Mouse (Mus musculus) liver, embryonic 11.5 days (tissue): ENCODE measurements at regions not wholly inside any gene's neighbourhood (a gene's known extent, or its start where the extent isn't known, plus 50 kb on each side); places are given as distances from the start of the nearest gene placed in this dataset.
A peak's percentile ranks its signal among the peaks of the same experiment; 100 is the strongest.

Experiments used
- ATAC-seq: fragments of 200-750 bp; cut with Nextera tagmentation; replicated peaks from 2 replicates; pipeline ENCODE4 v1.8.0; 2017; ENCODE audit warnings: moderate number of reproducible peaks, mild to moderate bottlenecking, moderate TSS enrichment, moderate library complexity; ENCODE audit not compliant: low FRiP score
- DNase-seq: peaks from one replicate; pipeline ENCODE4 v3.0.0-alpha.2; 2017; ENCODE audit warnings: low spot score
- H3K27ac ChIP-seq: fragments of 300-500 bp; sonication (generic); 2 replicates; pipeline ENCODE4 v1.5.1; 2014; ENCODE audit warnings: mild to moderate bottlenecking, low read depth, low read length, control low read depth
- H3K27me3 ChIP-seq: fragments of 300-500 bp; sonication (generic); replicated peaks from 2 replicates; pipeline ENCODE4 v1.6.1; 2014; ENCODE audit warnings: low read length, mixed read lengths; ENCODE audit not compliant: control insufficient read depth, insufficient read depth
- H3K36me3 ChIP-seq: fragments of 300-500 bp; sonication (generic); 2 replicates; pipeline ENCODE4 v1.6.1; 2014; ENCODE audit warnings: mild to moderate bottlenecking, low read length, moderate library complexity, mixed read lengths; ENCODE audit not compliant: control insufficient read depth, insufficient read depth
- H3K4me1 ChIP-seq: fragments of 300-500 bp; sonication (generic); replicated peaks from 2 replicates; pipeline ENCODE4 v1.6.1; 2014; ENCODE audit warnings: low read length, mixed read lengths; ENCODE audit not compliant: control insufficient read depth, insufficient read depth
- H3K4me2 ChIP-seq: fragments of 300-500 bp; sonication (generic); 2 replicates; pipeline ENCODE4 v1.6.1; 2014; ENCODE audit warnings: mild to moderate bottlenecking, control low read depth, moderate library complexity
- H3K4me3 ChIP-seq: fragments of 300-500 bp; sonication (generic); 2 replicates; pipeline ENCODE4 v1.5.1; 2014; ENCODE audit warnings: low read depth, low read length, control low read depth
- H3K9ac ChIP-seq: fragments of 300-500 bp; sonication (generic); 2 replicates; pipeline ENCODE4 v1.6.1; 2014; ENCODE audit warnings: low read depth, low read length, control low read depth
- H3K9me3 ChIP-seq: fragments of 300-500 bp; sonication (generic); 2 replicates; pipeline ENCODE4 v1.6.1; 2016; ENCODE audit warnings: low read length, inconsistent platforms, mixed read lengths; ENCODE audit not compliant: control insufficient read depth
- WGBS: fragments of 180-500 bp; shearing (Covaris S2); extraction: QIAGEN DNeasy Blood & Tissue Kit; methylation state at CpG from one replicate; pipeline ENCODE4 v1.1.7; 2014; 5-methylcytosine and 5-hydroxymethylcytosine counted together

GRCm38 (mm10) chr14:120127481-120127880 is 85.2 kb upstream of the Oxgr1 start:
- no peak overlapping the region for H3K4me3 ChIP-seq
- no peak overlapping the region for H3K9ac ChIP-seq
- WGBS, result 61% methylated on average over 5 of the region's 5 CpGs
- no peaks in the 10 kb centered on the region for H3K9me3 ChIP-seq
- H3K36me3 ChIP-seq, result no peaks in the 10 kb centered on the region
- H3K4me2 ChIP-seq, result no peak overlapping the region
- peak; percentile 15 for DNase-seq
- ATAC-seq, result no peak
- H3K4me1 ChIP-seq, result no peaks in the 10 kb centered on the region
- no peak overlapping the region for H3K27ac ChIP-seq
- no peaks in the 10 kb centered on the region for H3K27me3 ChIP-seq

GRCm38 (mm10) chr14:120134346-120135008 is 92.2 kb upstream of the Oxgr1 start:
- DNase-seq, result peak; percentile 17
- no peaks in the 10 kb centered on the region for H3K4me1 ChIP-seq

DNA sequence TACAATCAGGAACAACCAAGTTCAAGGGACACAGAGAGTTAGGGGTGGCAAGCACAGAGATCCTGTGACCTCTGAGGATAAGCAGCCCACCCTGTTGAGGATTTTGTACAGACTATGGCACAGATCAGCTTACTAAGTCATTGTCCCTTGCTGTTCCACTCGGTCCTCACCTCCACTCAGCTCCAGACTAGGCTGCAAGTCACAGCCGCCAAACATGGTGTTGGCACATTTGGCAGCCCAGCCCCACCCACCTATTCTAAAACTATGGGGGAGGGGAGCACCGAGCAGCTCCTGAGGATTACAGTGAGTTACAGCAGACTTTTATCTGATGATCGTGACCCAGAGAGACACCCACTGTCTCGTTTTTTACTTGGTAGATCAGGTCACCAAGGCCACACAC is 93.0 kb upstream of the Oxgr1 start:
- Histone ChIP-seq H3K4me3 (no peak overlapping the region), H3K27ac (no peak overlapping the region), H3K4me1 (no peaks in the 10 kb centered on the region), H3K9me3 (no peaks in the 10 kb centered on the region), H3K36me3 (no peaks in the 10 kb centered on the region), H3K9ac (no peak overlapping the region), H3K4me2 (no peak overlapping the region), H3K27me3 (no peaks in the 10 kb centered on the region)
- peak; percentile 20 for DNase-seq
- 45% methylated on average over 5 of the region's 5 CpGs for WGBS
- ATAC-seq, result no peak

More at GRCm38 (mm10) chr14:120134346-120135008, 92.2 kb upstream of the Oxgr1 start:
- H3K4me3 ChIP-seq, result no peak overlapping the region
- no peak overlapping the region for H3K9ac ChIP-seq
- WGBS, result 77% methylated on average over 6 of the region's 6 CpGs
- H3K27ac ChIP-seq, result no peak overlapping the region
- no peak overlapping the region for H3K4me2 ChIP-seq
- no peaks in the 10 kb centered on the region for H3K36me3 ChIP-seq
- H3K9me3 ChIP-seq, result no peaks in the 10 kb centered on the region
- no peaks in the 10 kb centered on the region for H3K27me3 ChIP-seq
- ATAC-seq, result no peak

DNA sequence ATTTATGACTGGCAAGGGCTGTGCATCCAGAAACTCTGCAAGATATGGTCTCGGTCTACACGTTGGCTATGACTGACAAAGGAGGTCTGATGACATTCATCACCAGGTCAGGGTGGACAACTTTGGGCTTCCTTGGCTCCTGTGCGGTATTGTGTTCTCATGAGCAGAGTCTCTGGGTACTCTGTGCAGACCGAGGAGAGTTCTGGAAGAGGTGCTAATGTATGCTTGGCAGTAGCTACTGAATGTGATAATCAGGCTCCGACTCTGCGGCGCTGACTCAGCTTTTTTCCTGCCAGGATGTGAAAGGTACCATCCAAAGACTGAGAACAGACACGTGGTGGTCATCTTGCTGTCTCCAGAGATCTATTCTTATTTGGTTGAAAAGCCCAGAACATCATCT is 94.5 kb upstream of the Oxgr1 start:
- ATAC-seq, result no peak
- no peak overlapping the region for H3K9ac ChIP-seq
- no peaks in the 10 kb centered on the region for H3K36me3 ChIP-seq
- H3K27me3 ChIP-seq, result no peaks in the 10 kb centered on the region
- H3K27ac ChIP-seq, result no peak overlapping the region
- no peak overlapping the region for H3K4me2 ChIP-seq
- no peaks in the 10 kb centered on the region for H3K4me1 ChIP-seq
- H3K9me3 ChIP-seq, result no peaks in the 10 kb centered on the region
- H3K4me3 ChIP-seq, result no peak overlapping the region
- peak; percentile 23 for DNase-seq
- WGBS, result 81% methylated on average over 8 of the region's 8 CpGs

GRCm38 (mm10) chr14:120137680-120138136 is 95.5 kb upstream of the Oxgr1 start:
- Histone ChIP-seq H3K27me3 (no peaks in the 10 kb centered on the region), H3K9ac (no peak overlapping the region), H3K36me3 (no peaks in the 10 kb centered on the region), H3K27ac (no peak overlapping the region), H3K4me3 (no peak overlapping the region), H3K4me1 (no peaks in the 10 kb centered on the region), H3K4me2 (peak overlapping the region; percentile 50), H3K9me3 (no peaks in the 10 kb centered on the region)
- 1% methylated on average over 21 of the region's 21 CpGs for WGBS
- DNase-seq, result peak; percentile 93
- ATAC-seq, result peak; percentile 85

DNA sequence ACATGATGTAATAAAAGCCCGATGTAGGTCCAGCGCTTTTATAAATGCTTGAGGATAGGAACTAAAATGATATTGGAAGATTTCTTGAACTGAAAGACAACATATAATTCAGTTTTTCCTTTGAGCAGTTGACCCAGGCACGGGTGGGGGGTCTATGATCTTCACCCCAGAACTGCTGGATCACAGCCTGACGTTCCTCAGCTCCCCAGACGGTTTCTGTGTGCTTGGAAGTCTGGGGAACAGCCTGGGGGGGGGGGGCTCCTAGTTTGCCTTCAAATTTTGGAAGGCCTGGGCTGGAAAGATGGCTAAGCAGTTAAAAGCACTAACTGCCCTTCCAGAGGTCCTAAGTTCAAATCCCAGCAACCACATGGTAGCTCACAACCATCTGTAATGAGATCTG is 96.3 kb upstream of the Oxgr1 start:
- no peak overlapping the region for H3K27ac ChIP-seq
- DNase-seq (no peak), ATAC-seq (no peak)
- no peak overlapping the region for H3K4me2 ChIP-seq
- no peaks in the 10 kb centered on the region for H3K4me1 ChIP-seq
- H3K4me3 ChIP-seq, result no peak overlapping the region
- H3K27me3 ChIP-seq, result no peaks in the 10 kb centered on the region
- H3K36me3 ChIP-seq, result no peaks in the 10 kb centered on the region
- H3K9ac ChIP-seq, result no peak overlapping the region
- H3K9me3 ChIP-seq, result no peaks in the 10 kb centered on the region
- WGBS, result 71% methylated on average over 5 of the region's 5 CpGs

- Histone ChIP-seq H3K4me3 (no peak overlapping the region), H3K9me3 (no peaks in the 10 kb centered on the region), H3K9ac (no peak overlapping the region), H3K36me3 (no peaks in the 10 kb centered on the region), H3K4me1 (no peaks in the 10 kb centered on the region), H3K27me3 (no peaks in the 10 kb centered on the region), H3K4me2 (no peak overlapping the region), H3K27ac (no peak overlapping the region)
- ATAC-seq (no peak), DNase-seq (peak; percentile 23)
- 91% methylated on average over 14 of the region's 14 CpGs for WGBS
Observed at GRCm38 (mm10) chr14:120139256-120139655, 97.0 kb upstream of the Oxgr1 start.

- DNase-seq (peak; percentile 31), ATAC-seq (no peak)
- Histone ChIP-seq H3K9me3 (no peaks in the 10 kb centered on the region), H3K36me3 (no peaks in the 10 kb centered on the region), H3K27ac (no peak overlapping the region), H3K4me2 (no peak overlapping the region), H3K9ac (no peak overlapping the region), H3K4me3 (no peak overlapping the region), H3K4me1 (no peaks in the 10 kb centered on the region), H3K27me3 (no peaks in the 10 kb centered on the region)
- WGBS, result 85% methylated on average over 16 of the region's 16 CpGs
Observed at GRCm38 (mm10) chr14:120139671-120140071, 97.4 kb upstream of the Oxgr1 start.

DNA sequence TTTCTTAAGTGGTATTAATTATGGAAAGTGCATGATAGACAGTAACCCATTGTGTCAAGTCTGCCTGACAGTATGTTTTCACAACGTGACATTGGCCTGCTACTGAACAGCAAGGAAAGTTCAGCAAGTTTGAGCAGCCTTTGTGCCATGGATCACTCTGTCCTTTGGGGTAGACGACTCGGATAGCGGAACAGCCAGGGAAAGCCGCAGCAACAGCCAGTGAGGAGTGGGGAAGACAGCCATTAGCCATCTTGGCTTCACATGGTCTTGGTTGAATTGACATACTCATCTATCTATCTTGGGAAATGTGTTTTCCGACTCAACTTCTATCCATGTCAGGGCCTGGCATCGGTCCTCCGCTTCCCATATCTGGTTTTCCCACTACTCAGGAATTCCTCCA is 98.0 kb upstream of the Oxgr1 start:
- no peaks in the 10 kb centered on the region for H3K27me3 ChIP-seq
- no peak overlapping the region for H3K27ac ChIP-seq
- H3K4me2 ChIP-seq, result no peak overlapping the region
- no peaks in the 10 kb centered on the region for H3K4me1 ChIP-seq
- WGBS, result 83% methylated on average over 8 of the region's 8 CpGs
- peak; percentile 4 for DNase-seq
- ATAC-seq, result no peak
- H3K4me3 ChIP-seq, result no peak overlapping the region
- no peaks in the 10 kb centered on the region for H3K9me3 ChIP-seq
- no peaks in the 10 kb centered on the region for H3K36me3 ChIP-seq
- H3K9ac ChIP-seq, result no peak overlapping the region
